8 mouse cellular contexts compared by ENCODE assay signal in the genomic region with DNA sequence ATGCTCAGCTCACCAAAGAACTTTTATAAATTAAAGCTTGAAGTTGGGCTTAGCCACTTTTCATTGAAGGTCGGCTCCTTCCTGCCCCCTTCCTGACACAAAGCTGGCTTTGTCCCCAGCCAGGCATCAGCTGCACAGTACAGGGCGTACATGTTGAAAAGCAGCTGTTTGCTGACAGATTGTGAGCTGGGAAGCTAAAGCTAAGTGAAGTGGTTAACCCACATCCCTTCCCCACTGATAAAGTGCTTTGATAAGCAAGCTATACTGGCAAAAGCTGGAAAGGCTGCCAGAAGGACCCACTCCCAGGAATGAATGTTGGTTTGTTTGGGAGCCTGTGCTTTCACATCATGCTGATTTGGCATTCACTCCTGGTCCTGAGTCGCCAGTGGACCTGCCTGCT.
DNase-seq lines count a peak whose midpoint lies in the region; ATAC-seq lines count a peak whose summit lies in the region.

No protein-coding gene starts in this region.

- H3K36me3 ChIP-seq in heart, embryonic 15.5 days = no peaks in the 10 kb centered on the region
- H3K36me3 ChIP-seq in limb, embryonic 13.5 days = no peaks in the 10 kb centered on the region

- peak; percentile 90 for DNase-seq in 416B (ENCODE audit: low read depth)
- peak; percentile 69 for DNase-seq in embryo, embryonic 10.5 days (ENCODE audit: low spot score)
- peak; percentile 47 for DNase-seq in retina, embryonic 14.5 days (ENCODE audit: low spot score)
- DNase-seq in cerebellum, adult 11 months = no peak
- no peak for DNase-seq in natural killer cell, adult 2 months (ENCODE audit: low spot score in 2 of 2)

- H3K27ac ChIP-seq in heart, embryonic 15.5 days = peak overlapping the region; percentile 43
- peak overlapping the region; percentile 44; the same call in 1 of the 2 replicates for H3K27ac ChIP-seq in limb, embryonic 13.5 days

- 8% methylated on average over 3 of the region's 3 CpGs for WGBS in heart, embryonic 15.5 days
- WGBS in limb, embryonic 13.5 days = 28% methylated on average over 3 of the region's 3 CpGs

- peaks cover 10% of the 10 kb centered on the region for H3K4me1 ChIP-seq in heart, embryonic 15.5 days (replicated peaks)
- H3K4me1 ChIP-seq in limb, embryonic 13.5 days = peaks cover 5% of the 10 kb centered on the region; the same call in 1 of the 2 replicates

- no peaks in the 10 kb centered on the region for H3K9me3 ChIP-seq in heart, embryonic 15.5 days (replicated peaks)
- no peaks in the 10 kb centered on the region for H3K9me3 ChIP-seq in limb, embryonic 13.5 days

- peak; percentile 92 for ATAC-seq in heart, embryonic 15.5 days (replicated peaks; ENCODE audit: insufficient number of reproducible peaks, insufficient read depth, low FRiP score, low read depth)
- ATAC-seq in limb, embryonic 13.5 days (ENCODE audit: low FRiP score, low read depth) = no peak
- no peak for ATAC-seq in erythroblast, adult 5-6 weeks (replicated peaks; ENCODE audit: low FRiP score, poor library complexity, severe bottlenecking)

- H3K4me3 ChIP-seq in heart, embryonic 15.5 days = no peak overlapping the region
- H3K4me3 ChIP-seq in limb, embryonic 13.5 days = no peak overlapping the region

- H3K27me3 ChIP-seq in heart, embryonic 15.5 days = no peaks in the 10 kb centered on the region
- H3K27me3 ChIP-seq in limb, embryonic 13.5 days = 0 out of 2 replicates have a peak, but pooled peaks cover 3% of the 10 kb centered on the region

- no peak overlapping the region for H3K4me2 ChIP-seq in heart, embryonic 15.5 days
- H3K4me2 ChIP-seq in limb, embryonic 13.5 days (replicated peaks) = no peak overlapping the region

- no peak overlapping the region for H3K9ac ChIP-seq in heart, embryonic 15.5 days
- no peak overlapping the region for H3K9ac ChIP-seq in limb, embryonic 13.5 days

Comparison
In these comparisons a context has a peak if more than half of its experiments do, and no peak if none do; other contexts are left out.
1. DNase-seq: peak in 416B (single experiment), embryo, embryonic 10.5 days (single experiment) and retina, embryonic 14.5 days (single experiment); none in cerebellum, adult 11 months (single experiment) and natural killer cell, adult 2 months (0 of 2).